Mouse (Mus musculus) induced T-regulatory cell, adult 2 months (primary cell): ENCODE data around the gene Hecw2.

Experiments
- DNase-seq: peaks from one replicate; pipeline ENCODE4 v3.0.0-alpha.2; 2012; ENCODE audit warnings: low read depth

The Hecw2 gene

GRCm38 (mm10) chr1:54118342-54118973 lies 76.5 kb downstream of the Hecw2 start:
- DNase-seq: no peak

DNA sequence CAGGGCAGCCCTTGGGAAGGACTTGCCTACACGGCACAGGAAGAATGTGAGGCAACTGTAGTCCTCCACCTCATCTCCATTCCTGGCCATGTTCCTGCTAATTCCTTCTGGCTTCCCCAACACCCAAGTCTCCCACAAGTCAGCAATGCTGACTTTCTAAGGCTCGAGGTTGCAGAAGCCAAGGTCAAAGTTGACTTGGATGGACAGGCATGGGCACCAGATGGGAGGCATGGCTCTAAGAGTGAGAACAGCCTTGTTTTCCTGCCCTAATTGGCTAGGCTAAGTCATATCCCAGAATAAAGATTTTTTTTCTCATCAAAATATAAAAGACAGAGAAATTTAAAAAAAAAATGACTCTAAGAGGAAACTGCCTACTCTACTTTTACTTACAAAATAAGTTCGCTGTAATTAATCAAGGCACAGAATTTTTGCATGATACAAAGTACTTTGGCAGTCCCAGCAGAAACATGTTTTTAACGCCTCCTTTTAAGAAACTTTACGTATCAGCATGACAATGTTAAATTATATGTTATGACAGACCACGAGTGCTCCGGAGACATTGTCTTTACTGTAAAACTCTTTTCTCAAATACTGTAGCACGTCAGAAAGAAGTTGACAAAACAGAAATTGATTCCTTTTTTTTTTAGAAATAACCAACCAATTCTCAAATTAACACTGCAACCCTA lies 83.9 kb downstream of the Hecw2 start:
- DNase-seq: no peak

DNA sequence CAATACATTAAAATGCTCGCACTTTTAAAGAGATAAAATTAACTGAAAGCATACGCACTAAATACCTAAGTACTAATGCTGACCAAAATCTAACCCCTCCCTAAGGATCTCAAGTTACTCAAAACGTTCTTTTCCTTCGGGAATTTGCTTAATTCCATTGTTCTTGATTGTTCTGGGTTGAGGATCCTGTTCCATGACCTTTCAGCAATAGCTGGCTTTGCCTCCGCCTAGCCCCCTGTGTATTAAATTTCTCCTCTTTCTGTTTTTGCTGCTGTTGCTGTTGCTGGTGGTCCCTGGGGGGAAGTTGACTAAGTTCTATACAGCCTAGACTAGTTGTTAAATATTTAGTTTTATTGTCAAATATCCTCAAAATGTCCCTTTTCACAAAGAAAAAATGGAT lies 85.7 kb downstream of the Hecw2 start:
- DNase-seq: no peak

GRCm38 (mm10) chr1:54106756-54107155 lies 88.2 kb downstream of the Hecw2 start:
- no peak for DNase-seq

DNA sequence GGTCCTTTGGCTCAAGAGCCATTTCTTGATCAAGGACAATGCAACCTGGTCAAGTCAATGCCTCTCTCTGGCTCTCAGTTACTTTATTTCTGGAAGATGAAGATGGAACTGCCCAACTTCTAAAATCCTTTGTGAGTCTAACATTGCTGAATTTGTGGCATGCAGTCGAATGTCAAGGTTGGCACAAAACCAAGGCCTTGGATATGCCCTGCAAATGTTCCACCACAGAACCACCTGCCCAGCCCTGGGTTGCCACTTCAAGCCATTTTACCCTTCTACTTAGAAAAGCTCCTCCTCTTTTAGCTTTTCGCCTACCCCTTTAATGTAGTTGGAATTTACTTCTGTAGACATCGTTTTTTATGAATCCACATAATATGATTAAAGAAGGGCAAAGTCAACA lies 115.3 kb downstream of the Hecw2 start:
- no peak for DNase-seq

DNA sequence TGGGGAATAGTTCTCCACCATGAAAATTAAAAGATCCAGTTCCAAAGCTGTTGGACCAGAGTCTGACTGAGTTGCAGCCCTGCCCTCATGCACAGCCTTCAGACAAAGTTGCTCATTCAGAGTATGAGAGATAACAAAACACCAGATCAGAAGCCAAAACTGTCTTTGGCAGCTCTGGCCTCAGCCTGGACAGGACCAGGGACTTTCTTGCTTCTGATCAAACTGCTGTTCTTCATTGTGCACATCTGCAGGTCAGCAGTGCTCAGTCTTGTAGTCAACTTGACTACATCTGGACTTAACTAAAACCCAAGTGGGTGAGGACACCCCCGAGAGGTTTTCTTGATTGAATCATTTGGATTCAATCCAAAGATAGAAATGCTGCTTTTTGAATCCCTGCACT lies 120.5 kb downstream of the Hecw2 start:
- no peak for DNase-seq

DNA sequence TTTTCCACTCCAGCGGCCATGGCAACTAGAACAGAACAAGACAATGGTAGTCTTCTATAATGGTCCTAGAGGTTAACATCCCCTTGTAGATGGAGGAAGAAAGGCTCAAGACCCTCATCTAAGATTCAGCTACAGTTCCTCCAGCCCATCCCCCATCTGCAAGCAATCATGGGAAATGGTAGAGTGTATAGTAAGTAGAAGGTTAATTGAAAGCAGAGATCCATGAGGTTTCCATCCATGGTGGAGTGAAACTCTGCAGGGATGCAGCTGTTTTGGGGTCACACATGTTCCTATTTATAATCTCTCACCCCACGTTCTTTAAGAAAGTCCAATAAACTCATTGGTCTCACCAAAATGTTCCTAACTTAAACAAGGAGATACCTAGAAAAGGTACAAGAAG lies 124.8 kb downstream of the Hecw2 start:
- no peak for DNase-seq

DNA sequence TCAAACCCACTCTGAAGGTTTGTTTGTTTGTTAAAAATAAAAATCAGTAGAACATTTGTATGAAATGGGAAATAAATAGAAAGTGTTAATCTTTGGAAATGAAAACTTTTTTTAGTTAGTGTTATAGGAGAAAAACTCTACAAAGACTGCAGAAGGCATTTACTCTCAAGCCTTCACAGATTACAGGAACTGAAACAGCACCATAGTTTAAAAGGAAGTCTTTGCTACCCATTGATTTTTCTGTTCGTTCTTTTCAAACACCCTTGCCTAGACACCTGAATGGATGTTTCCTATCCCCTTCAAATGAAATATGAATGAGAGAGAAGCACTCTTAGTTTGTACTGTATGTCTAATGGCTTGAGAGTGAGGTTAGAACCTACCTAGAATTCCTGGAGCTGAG lies 126.7 kb downstream of the Hecw2 start:
- no peak for DNase-seq

- no peak for DNase-seq
Measured at GRCm38 (mm10) chr1:54065434-54065833, 129.5 kb downstream of the Hecw2 start.

DNA sequence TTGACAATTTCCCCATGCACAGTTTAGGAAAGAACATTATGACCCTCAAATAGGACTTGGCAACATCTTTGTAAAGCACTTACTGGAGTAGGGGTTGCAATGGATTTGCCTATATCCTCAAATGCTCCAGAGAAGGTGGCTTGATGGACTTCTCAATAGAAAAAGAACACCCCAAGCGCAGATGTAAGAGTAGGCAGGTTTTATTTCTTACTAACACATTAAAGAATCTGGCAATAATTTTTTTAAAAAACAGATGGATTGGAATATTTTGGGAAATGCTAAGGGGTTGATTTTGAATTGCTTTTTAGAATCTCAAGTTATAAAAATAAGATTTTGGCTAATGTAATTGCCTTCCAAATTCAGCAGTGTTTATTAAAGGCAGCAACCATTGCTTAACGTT lies 133.9 kb downstream of the Hecw2 start:
- no peak for DNase-seq

GRCm38 (mm10) chr1:54059731-54060130 lies 135.2 kb downstream of the Hecw2 start:
- no peak for DNase-seq

DNA sequence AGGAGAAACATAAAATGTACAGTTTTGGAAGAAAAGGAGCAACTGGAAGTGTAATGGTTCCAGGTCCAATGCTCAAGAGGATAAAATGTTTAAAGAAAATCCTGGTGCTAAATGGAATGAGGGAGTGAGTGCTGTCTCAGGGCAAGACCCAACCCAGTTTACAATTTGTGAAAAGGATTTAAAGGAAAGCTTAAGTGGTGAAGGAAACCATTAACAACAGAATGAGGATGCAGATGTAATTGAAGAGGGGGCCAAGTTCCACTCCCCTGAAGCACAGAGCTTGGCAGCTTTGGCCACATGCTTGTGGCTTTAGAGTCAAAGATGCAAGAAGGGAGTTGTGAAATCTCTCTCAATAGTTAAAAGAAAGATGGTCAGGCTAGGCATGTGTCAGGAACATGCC lies 142.2 kb downstream of the Hecw2 start:
- DNase-seq: no peak

DNA sequence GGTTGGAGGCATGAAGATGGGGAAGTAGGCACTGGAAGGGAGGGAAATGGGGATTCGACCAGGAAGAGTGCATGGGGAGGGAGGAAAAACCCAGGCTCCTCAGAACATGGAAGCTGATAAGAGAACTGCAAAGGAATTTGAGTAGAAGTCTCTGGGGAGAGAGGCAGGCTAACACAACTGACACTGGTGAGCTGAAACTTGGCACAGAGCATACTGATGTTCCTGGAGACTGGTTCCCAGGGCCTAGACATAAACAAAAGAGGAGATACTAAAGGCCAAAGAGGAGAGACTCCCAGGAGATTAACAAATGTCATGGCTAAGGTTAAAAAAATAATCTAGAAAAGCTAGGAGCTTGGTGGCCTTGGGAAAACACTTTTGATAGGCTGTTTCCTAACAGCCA lies 148.0 kb downstream of the Hecw2 start:
- no peak for DNase-seq

GRCm38 (mm10) chr1:54039062-54039461 lies 155.9 kb downstream of the Hecw2 start:
- peak; percentile 32 for DNase-seq

GRCm38 (mm10) chr1:54017686-54018085 lies 177.3 kb downstream of the Hecw2 start:
- no peak for DNase-seq

DNA sequence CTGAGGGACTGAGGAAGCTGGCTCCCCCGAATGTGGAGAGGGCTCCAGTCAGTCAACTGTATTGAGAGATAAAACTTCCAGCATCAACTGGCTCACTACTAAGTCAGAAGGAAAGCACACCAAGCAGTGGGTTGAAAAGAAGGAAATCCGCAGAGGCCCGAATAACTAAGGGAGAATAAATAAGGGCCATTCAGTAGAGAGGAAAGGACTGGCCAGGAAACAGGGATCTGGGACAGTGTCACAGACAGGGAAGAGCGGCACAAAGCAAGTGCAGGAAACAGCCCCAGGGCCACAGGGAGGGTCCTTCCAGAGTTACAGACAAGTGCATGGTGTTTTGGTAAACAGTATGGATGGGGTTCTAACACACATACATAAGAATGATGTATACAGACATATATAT lies 179.2 kb downstream of the Hecw2 start:
- DNase-seq: no peak

DNA sequence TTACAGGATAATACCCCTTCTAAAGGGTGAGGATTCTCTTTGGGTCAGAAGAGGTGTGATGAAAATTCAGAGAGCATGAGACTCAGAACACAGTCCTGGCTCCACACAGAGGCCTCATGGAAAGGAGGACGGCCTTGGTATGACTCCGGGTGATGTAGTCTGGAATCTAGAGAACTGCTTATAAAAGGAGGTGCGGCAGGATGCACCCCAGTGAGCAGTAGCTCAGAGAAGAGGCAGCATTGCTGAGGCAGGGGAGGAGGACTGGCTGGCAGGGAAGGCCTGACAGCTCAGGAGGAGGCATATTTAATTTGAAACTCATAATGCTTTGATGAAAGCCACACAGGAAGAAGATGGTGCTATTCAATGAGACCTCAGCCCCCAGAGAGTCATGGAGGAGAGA lies 182.6 kb downstream of the Hecw2 start:
- DNase-seq: no peak

DNA sequence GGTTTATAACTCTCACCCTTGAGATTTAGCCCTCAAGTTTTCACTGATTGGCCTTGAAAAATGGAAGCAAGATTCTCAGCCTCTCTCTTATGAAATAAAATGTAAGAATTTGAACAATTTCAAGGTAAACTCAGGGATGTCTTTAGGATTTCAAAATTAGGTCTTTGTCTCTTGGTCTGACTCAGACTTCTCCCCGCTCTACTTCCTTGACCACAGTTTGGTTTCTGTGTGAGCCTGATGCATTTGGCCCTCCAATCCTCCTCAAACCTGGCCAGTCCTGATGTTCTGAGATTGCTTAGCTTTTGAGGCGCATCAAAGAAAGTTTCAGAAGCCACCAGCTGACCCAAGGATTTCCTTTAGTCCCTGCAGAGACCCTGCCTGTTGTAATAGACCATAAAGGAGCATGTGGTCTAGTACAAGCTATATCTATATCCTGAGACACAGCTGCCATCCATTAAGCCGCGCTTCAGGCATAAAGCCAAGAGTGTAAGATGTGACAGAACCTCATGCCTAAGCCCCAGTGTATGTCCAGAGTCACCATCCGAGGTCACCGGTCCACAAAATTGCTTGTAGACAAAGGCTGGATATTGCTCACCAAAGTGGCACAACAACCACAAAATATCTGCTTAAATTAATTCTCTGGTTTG lies 185.4 kb downstream of the Hecw2 start:
- DNase-seq: no peak

GRCm38 (mm10) chr1:54005860-54006386 lies 189.0 kb downstream of the Hecw2 start:
- no peak for DNase-seq

DNA sequence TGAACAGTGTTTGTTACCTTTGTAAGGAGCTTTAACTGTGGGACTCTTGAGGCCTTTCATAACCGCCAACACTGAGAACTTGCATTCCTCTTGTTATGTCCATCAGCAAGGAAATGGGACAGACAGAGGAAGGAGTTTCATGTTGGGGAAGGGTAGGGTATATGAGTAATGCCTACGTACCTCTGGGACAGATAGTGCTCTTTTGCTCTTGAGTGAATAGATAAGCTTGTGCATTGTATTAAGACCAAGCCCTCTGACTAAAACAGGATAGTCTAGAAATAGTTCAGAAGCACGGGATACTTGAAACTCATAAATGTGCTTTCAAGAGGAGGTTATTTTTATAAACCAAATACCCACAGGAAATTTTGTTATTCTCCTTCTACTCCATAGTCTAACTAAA lies 191.7 kb downstream of the Hecw2 start:
- DNase-seq: no peak

GRCm38 (mm10) chr1:54002077-54002476 lies 192.9 kb downstream of the Hecw2 start:
- no peak for DNase-seq

GRCm38 (mm10) chr1:53997239-53997638 lies 197.7 kb downstream of the Hecw2 start:
- no peak for DNase-seq

- DNase-seq: no peak
Measured at GRCm38 (mm10) chr1:53986185-53986892, 208.6 kb downstream of the Hecw2 start.
